Mouse (Mus musculus) limb, embryonic 14.5 days (tissue): Measurements from ENCODE around the gene Crat. TPM values are rescaled to one million over a fixed set of nuclear protein-coding genes. Genes with fewer than 3 reads are reported as not detected.

Experiments used
- ATAC-seq: fragments of 200-750 bp; cut with Nextera tagmentation; 2 replicates; pipeline ENCODE4 v1.8.0; 2017; ENCODE audit warnings: low read depth, moderate number of reproducible peaks, moderate TSS enrichment; ENCODE audit not compliant: low FRiP score
- DNase-seq: peaks from one replicate; pipeline ENCODE4 v3.0.0-alpha.2; 2015; ENCODE audit warnings: low spot score
- H3K27ac ChIP-seq: fragments of 300-500 bp; sonication (generic); replicated peaks from 2 replicates; pipeline ENCODE4 v1.5.1; 2014; ENCODE audit warnings: low read depth, mild to moderate bottlenecking, low read length, moderate library complexity, mixed read lengths
- H3K27me3 ChIP-seq: fragments of 300-500 bp; sonication (generic); 2 replicates; pipeline ENCODE4 v1.6.1; 2014; ENCODE audit warnings: low read length, mixed read lengths; ENCODE audit not compliant: control insufficient read depth, insufficient read depth
- H3K36me3 ChIP-seq: fragments of 300-500 bp; sonication (generic); 2 replicates; pipeline ENCODE4 v1.6.1; 2014; ENCODE audit warnings: mild to moderate bottlenecking, low read length, moderate library complexity, mixed read lengths; ENCODE audit not compliant: control insufficient read depth, insufficient read depth
- H3K4me1 ChIP-seq: fragments of 300-500 bp; sonication (generic); 2 replicates; pipeline ENCODE4 v1.6.1; 2014; ENCODE audit warnings: antibody characterized with exemption, low read length, mixed read lengths; ENCODE audit not compliant: control insufficient read depth, insufficient read depth
- H3K4me2 ChIP-seq: fragments of 300-500 bp; sonication (generic); replicated peaks from 2 replicates; pipeline ENCODE4 v1.6.1; 2014; ENCODE audit warnings: low read depth, mild to moderate bottlenecking, low read length, moderate library complexity; ENCODE audit not compliant: severe bottlenecking
- H3K4me3 ChIP-seq: fragments of 300-500 bp; sonication (generic); replicated peaks from 2 replicates; pipeline ENCODE4 v1.5.1; 2014; ENCODE audit warnings: low read length
- H3K9ac ChIP-seq: fragments of 300-500 bp; sonication (generic); 2 replicates; pipeline ENCODE4 v1.6.1; 2014; ENCODE audit warnings: mild to moderate bottlenecking, low read depth, low read length, moderate library complexity; ENCODE audit not compliant: severe bottlenecking
- H3K9me3 ChIP-seq: fragments of 300-500 bp; sonication (generic); 2 replicates; pipeline ENCODE4 v1.6.1; 2016; ENCODE audit warnings: low read length; ENCODE audit not compliant: control insufficient read depth
- POLR2A ChIP-seq: fragments of 200-500 bp; IDR thresholded peaks from 2 replicates; pipeline ENCODE4 v1.8.0; 2012; ENCODE audit warnings: inconsistent platforms, mild to moderate bottlenecking, moderate library complexity, borderline replicate concordance; ENCODE audit not compliant: insufficient read depth, insufficient read length; ENCODE audit errors: extremely low read depth
- WGBS: fragments of 180-500 bp; shearing (Covaris S2); extraction: QIAGEN DNeasy Blood & Tissue Kit; methylation state at CpG from one replicate; pipeline ENCODE4 v1.1.7; 2014; 5-methylcytosine and 5-hydroxymethylcytosine counted together
- polyA plus RNA-seq, 2 experiments: library from polyadenylated mRNA; depleted of rRNA in 1 of 2; stranded (reverse) in 1 of 2; unstranded in 1 of 2; fragments of >200 nt; fragmentation: Nextera tagmentation in 1 of 2; extraction: Ambion mirVana in 1 of 2; gene quantifications; 2 replicates each; pipeline versions ENCODE4 v1.2.1 to v1.2.3; 2012 to 2014

Crat gene
- polyA plus RNA-seq, 2 experiments: 25.0 to 33.4 TPM

DNA sequence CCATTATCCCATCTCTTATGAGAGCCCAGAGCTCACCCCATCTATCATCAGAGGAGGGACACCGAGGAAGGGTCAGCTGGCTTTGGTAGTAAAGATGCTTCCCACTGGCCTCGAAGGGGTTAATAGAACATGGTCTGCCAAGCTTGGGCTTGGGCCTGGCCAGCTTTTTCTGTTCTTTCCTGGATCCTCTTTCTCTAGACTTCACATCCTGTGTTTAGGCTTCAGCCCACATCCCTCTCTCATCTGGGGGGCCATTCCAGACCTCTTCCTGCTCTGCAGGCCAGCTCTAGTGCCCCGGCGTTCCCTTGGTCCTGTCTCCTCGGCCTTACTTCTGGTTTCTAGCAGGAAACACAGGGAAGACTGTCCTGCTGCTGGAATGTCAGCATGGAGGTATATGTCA lies 28.4 kb upstream of the Crat start:
- WGBS: 82% methylated on average over 5 of the region's 5 CpGs
- DNase-seq (no peak), ATAC-seq (no peak)
- no peak for TF ChIP-seq POLR2A
- peak overlapping the region; percentile 96 for H3K27ac ChIP-seq
- no peak overlapping the region for H3K4me2 ChIP-seq
- peaks cover 68% of the 10 kb centered on the region for H3K36me3 ChIP-seq
- H3K4me3 ChIP-seq: no peak overlapping the region
- no peaks in the 10 kb centered on the region for H3K27me3 ChIP-seq
- H3K9me3 ChIP-seq: no peaks in the 10 kb centered on the region
- peaks cover 55% of the 10 kb centered on the region for H3K4me1 ChIP-seq
- H3K9ac ChIP-seq: 0 out of 2 replicates have a peak overlapping the region, but pooled peaks have one; percentile 21

DNA sequence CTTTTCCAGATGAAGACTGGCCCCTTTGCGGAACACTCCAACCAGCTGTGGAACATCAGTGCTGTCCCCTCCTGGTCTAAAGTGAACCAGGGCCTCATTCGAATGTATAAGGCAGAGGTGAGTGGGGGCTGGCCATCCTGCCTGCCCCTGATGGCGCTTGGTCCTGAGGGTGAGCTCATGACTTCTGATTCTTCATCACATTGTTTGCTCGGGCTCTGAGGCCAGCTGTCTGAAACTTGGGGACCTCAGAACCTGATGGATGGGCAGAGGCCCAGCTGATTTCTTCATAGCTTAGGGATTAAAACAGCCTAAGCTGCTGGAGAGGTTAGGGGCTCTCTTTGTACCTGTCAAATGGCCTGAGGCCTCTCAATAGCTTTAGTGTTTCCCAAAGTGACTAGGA lies 27.7 kb upstream of the Crat start:
- peaks cover 72% of the 10 kb centered on the region for H3K36me3 ChIP-seq
- no peaks in the 10 kb centered on the region for H3K9me3 ChIP-seq
- H3K4me1 ChIP-seq: peaks cover 55% of the 10 kb centered on the region
- H3K4me3 ChIP-seq: no peak overlapping the region
- peak overlapping the region; percentile 46; the same call in 1 of the 2 replicates for H3K9ac ChIP-seq
- H3K4me2 ChIP-seq: no peak overlapping the region; the same call in 1 of the 2 replicates
- ATAC-seq (no peak), DNase-seq (no peak)
- 73% methylated on average over 4 of the region's 4 CpGs for WGBS
- H3K27me3 ChIP-seq: no peaks in the 10 kb centered on the region
- no peak for TF ChIP-seq POLR2A
- peak overlapping the region; percentile 96 for H3K27ac ChIP-seq

DNA sequence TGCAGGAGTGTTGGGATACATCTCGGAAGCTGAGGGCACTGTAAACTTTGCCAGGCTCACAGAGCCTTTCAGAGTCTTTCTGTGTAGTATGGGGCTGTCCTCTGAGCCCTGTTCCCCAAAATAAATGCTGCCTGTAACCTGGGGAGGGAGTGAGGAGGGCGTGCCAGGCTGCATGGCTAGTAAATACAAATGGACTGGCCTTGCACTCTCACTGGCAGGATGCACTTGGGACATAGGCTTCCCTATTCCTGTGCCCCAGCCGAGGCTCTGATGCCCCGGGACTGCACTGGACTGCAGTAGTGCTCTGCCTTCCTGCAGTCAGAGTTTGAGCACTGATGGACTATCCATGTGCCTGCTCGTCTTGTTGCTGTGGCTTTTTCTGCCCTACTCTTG lies 26.9 kb upstream of the Crat start:
- Histone ChIP-seq H3K9ac (peak overlapping the region; percentile 46), H3K36me3 (peaks cover 73% of the 10 kb centered on the region), H3K9me3 (no peaks in the 10 kb centered on the region), H3K4me1 (peaks cover 55% of the 10 kb centered on the region), H3K4me3 (peak overlapping the region; percentile 20), H3K27me3 (no peaks in the 10 kb centered on the region), H3K27ac (peak overlapping the region; percentile 96), H3K4me2 (peak overlapping the region; percentile 44)
- no peak for TF ChIP-seq POLR2A
- DNase-seq (no peak), ATAC-seq (no peak)
- 41% methylated on average over 5 of the region's 5 CpGs for WGBS

DNA sequence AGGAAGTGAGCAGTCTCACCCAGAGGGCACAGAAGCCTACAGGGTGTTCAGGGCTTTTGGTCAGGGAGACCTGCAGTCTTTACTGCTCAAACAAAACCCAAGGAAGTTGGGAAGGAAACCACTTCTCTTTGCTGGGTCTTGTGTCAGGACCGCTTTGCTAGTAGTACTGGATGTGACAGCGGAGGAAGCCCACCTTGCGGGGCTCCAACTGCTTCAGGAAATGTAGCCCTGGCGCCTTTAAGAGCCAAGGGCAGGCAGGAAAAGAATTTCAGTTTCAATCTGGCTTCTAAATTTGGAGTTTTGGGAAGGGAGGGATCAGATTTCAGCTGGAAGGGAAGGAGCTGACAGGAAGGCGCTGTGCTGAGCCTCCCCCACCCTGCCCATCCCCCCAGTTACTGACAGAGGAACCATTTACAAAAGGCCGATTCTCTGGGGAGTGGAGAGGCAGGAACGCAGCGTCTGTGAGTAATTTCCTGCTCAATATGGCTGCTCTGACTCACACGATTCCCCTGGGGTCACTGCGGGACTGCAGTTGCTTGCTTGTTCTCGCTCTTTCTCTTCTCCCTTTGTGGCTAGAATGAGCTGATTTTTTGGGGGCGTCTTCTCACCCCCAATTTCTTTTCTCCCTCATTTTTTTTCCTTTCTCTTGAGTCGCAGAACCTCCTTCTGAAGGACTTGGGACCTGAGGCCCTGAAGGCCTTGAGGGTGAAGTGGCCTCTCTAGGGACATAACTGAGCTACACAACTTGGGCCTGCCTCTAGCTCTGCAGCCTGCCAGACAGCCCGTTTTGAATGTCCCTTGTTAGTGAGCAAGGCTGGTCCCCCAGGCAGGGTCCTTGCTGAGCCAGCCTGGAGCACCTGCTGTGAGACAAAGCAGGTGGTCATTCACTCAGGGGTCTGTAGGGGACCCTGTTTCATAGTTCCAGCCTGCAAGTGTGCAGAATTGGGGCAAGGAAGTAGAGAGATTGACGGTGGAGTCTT lies 26.2 kb upstream of the Crat start:
- Histone ChIP-seq H3K4me2 (peak overlapping the region; percentile 44), H3K9ac (peak overlapping the region; percentile 46), H3K4me1 (peaks cover 55% of the 10 kb centered on the region), H3K27me3 (no peaks in the 10 kb centered on the region), H3K9me3 (no peaks in the 10 kb centered on the region), H3K36me3 (peaks cover 70% of the 10 kb centered on the region), H3K27ac (peak overlapping the region; percentile 96), H3K4me3 (peak overlapping the region; percentile 22)
- peak; percentile 80 for ATAC-seq
- no peak for TF ChIP-seq POLR2A
- DNase-seq: peak; percentile 99
- WGBS: under 1% methylated on average over 15 of the region's 15 CpGs

DNA sequence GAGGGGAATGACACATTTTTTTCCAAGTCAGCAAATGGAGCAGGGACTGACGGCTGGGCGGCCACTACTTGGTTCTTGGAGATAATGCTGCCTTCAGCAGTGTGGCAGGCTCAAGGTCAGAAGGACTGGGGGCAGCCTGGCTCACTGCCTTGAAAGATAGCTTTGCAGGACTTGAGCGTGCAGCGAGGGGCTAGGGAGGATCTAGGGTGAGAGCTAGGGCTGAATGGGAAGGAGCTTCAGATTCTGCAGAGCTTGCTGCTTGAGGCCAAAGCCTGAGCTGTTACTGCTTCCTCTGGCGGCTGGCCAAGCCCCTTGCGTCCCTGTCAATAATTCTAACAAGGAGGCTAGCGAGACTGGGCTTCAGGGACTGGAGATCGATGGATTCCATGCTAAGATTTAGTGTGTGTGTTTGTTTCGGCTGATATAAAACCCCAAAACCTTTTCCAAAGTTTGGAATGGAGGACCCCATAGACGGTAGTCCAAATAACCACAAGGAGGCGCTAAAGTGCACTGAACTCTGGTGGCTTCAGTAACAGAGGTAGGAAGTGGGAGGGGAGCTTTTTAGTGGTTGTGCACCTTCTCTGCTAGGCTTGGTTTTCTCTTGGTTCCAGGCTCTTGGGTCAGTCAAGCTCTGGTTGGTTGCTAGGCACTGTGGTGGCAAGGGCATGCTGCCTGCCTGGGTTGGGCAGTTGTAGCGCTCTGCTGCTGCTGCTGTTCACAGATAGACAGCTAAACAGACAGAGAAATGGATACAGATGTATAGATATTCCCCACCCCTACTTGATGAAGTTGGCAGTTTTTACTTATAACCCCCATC lies 25.3 kb upstream of the Crat start:
- Histone ChIP-seq H3K9ac (peak overlapping the region; percentile 46), H3K4me1 (peaks cover 55% of the 10 kb centered on the region), H3K4me2 (peak overlapping the region; percentile 44), H3K27ac (peak overlapping the region; percentile 96), H3K27me3 (no peaks in the 10 kb centered on the region), H3K9me3 (no peaks in the 10 kb centered on the region), H3K4me3 (peak overlapping the region; percentile 22), H3K36me3 (peaks cover 61% of the 10 kb centered on the region)
- DNase-seq: peak; percentile 97
- ATAC-seq: peak; percentile 69
- TF ChIP-seq POLR2A: no peak
- WGBS: 12% methylated on average over 12 of the region's 12 CpGs
